Mouse (Mus musculus) liver, adult (tissue): Measurements from ENCODE around the gene Cdkl1.
A peak's percentile ranks its signal among the peaks of the same experiment; 100 is the strongest.

Experiments used
- GATA4 ChIP-seq: IDR thresholded peaks from 2 replicates; pipeline ENCODE4 v1.6.1; 2014; ENCODE audit warnings: mild to moderate bottlenecking, low read length; ENCODE audit not compliant: insufficient replicate concordance

Gene Cdkl1

DNA sequence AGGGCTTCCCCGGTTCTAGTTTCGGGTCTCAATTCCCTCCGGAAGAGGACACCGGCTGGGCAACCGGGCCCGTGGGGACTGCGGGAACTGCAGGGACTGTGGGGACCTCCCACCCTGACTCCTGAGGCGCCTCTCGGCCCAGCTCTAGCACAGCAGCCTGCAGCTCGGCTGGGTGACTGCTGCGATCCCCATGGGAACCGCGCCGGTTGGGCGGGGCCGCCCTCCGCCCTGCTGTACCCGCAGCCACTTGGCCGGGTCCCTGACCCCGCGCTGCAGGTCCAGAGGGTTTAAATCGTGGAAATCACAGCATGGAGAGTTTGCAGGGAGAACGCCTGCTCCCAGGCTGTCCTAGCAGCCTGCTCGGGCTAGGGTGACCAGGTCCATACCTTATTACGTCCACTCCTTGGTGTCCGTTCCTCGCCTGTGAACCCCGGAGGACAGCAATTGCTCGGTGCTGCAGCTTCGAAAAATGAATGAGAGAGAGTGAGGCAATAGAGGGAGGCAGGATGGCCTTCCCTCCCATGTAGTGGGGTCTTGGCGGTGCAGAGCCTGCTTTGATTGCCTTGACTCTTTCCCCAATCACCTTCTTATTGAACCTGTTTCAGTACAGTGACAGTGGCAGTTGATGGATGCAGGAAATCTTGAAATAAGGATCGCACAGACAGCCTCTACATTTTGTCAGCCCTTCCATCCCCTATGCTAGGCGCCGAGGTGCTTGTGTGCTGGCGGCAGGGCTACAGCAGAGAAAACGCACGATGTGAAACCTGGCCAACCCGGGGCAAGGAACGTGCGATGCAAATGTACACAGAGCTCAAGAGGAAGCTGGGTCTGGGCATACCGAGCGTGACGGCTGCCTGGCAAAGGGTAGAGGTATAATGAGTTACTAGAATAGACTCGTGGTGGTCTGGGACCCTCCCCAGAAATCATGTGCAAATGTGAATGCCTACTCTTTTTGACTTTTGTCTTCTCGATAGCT is at the start of gene Cdkl1:
TSS of gene Cdkl1 (minus strand) at position 738 of the 976 bp plus-strand sequence.
- TF ChIP-seq GATA4 = no peak; the same call in 1 of the 2 replicates

DNA sequence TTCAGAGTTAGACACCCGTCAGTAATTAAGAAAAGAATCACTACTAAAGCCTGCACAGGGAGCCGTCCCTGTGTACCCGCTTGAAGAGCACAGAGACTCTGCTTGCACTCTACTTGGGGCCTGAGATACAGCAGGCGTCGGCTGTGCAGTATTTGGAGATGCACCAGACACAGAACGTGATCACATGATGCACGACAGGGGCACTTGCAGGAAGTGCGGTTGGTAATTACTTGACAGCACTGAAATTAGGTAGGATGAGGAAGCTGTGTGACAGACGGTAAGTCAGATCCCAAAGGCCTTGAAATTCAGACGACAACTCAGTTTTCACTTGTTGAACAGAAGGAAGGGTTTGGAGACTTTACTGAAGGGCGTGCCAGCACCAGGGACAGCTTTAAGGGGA is 47.3 kb upstream of the Cdkl1 start:
- no peak for TF ChIP-seq GATA4

DNA sequence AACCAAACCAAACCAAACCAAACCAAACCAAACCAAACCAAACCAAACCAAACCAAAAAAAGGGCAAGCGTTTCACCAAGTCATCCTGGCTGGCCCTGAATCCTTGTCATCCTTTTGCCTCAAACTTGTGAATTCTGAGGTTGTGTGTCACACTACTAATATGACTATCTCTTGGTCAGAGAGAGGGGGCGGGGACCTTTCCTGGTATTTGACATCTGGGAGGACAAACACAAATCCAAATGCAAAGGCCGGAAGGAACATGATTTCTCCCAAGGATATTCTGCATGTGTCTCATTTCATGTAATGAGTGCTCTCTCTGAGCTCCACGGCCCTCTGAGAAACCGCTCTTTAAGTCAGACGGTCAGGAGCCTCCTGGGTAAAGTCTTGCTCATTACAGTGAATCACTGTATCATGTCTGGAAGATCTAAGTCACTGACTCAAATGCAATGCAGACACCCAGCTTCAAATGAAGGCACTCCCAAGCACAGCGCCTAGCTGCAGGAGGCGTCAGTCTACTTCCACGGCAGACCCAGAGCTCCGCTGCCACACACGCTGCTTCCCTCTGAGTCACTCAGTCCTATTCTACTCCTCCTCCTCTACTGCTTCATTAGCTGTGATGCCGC is 43.0 kb upstream of the Cdkl1 start:
- TF ChIP-seq GATA4 = no peak

DNA sequence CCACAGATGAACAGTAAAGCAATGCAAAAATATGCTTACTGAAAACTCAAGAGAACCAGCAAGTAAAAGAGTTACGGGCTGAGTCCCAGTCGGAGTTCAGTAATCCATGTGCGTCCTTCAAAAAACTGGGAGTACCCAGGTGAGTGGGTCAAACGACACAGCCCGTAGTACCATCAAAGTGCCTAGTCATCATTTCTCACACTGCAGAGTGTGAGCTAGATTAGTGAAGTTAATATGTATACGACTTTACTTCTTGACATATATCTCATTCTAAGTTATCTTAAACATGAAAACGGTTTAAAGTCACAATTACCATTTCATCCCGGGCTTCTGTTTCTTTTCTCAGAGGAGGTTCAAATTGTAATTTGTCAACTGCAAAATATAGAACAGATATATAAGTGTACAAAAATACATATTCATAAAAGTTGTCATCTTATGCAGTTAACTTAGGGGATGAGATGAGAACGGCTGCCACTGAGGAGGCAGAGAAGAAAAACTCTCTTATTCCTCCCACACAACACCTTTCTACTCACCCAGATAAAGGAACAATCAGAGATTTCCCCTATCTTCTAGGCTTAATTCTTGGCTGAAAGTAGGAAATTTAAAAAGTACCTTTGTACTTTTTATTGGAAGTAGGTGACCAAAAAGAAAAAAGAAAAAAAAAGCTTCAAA is 40.3 kb upstream of the Cdkl1 start:
- TF ChIP-seq GATA4 = no peak

DNA sequence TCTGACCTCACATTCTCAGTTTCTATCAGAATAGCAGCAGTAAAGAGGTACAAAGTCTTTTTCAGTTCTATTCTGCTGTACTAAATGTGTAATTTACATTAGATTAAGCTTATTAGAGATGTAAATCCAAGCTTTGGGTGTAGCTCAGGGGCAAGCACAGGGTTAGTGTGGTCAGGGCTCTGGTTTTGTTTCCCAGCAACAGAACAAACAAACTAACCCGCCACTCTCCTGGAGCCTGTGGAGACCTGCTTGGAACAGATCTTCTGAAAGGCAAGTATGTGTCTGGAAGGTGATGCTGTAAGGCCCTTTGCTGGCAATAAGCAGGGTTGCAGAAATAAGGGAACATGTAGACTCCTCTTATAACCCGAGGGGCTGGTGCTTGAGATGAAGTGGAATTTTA is 37.1 kb upstream of the Cdkl1 start:
- TF ChIP-seq GATA4 = no peak

DNA sequence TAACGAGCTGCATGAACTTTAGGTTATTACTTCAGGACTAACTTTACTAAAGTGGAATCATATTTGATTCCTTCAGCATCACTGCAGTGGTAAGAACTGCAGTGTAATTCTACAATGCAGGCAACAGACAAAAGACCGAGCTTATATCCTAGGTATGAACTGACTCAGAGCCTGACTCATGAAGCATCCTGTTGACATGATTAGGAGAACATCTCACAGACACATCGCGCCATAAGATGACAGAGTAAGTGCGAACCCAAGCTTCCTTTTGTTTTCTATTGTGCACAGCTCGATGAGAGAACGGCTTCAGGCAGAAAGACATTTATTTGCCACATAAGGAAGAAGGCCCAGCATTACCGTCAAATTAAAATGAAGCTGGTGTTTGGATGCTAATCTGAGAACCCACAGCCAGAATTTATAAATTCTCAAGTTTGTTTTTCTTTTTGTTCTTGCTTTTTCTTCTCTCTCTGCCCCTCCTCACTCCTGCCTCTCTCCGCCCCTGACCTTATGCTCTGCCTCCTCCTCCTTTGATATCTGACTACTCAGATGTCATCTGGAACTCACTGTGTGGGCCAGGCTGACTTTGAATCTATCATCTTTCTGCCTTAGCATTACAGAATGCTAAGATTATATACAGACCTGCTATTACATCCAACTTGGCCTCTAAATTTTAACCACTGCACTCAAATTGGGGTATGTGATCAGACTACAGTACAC is 34.0 kb upstream of the Cdkl1 start:
- no peak for TF ChIP-seq GATA4

DNA sequence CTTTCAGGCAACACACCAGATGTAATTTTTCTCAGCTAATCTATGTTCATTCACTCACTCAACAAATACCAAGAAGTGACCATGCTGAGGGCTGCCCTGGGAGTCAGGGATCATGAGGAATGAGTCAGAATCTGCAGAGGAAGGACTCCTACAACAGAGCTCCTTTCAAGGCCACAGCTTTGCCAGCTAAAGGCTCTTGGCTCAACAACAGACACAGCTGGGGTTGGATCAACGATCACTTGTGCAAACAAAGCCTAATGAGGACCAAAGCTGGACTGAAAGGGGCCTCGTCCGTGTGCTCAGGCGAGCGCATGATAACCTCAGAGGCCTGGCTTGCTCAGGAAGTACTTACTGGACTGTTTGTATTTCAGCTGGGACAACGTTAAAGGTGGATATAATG is 23.2 kb upstream of the Cdkl1 start:
- TF ChIP-seq GATA4 = 0 out of 2 replicates have a peak, but pooled peaks have one; percentile 4

DNA sequence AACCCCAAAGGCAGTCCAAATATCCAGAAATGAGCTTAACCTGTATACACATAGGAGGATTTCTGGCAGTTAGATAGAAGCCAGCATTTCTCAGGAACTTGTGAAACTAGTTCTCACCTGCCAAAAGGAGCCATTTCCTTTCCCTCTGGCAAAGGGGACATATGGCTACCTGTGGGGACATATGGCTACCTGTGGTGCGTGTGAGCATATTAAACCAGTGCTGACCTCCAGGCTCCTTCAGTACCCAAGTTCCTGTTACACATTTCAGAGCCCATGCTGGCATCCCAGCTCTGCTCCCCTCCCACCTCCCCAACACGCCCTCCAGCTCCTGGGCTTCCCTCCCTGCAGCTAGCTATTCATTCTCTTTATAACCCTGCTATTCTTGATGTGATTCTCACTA is 22.5 kb upstream of the Cdkl1 start:
- no peak for TF ChIP-seq GATA4

DNA sequence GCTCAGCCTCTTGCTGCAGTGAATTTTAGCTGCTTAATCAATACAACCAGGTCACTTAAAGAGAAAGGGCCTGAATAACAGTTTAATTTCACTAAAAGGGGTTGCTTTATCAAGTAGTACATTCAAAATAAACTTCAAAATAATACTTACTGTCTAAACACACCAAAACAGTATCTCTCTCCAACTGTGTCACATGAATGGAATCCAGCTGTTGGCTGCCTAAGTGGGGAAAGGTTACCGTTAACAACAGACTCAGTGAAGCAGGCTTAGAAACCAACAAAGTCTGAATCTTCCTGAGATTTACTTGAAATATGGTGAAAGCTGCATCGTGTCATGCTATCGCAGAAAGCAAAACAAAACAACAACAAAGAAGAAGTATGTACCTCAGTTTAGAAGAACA is 21.9 kb upstream of the Cdkl1 start:
- TF ChIP-seq GATA4 = no peak

DNA sequence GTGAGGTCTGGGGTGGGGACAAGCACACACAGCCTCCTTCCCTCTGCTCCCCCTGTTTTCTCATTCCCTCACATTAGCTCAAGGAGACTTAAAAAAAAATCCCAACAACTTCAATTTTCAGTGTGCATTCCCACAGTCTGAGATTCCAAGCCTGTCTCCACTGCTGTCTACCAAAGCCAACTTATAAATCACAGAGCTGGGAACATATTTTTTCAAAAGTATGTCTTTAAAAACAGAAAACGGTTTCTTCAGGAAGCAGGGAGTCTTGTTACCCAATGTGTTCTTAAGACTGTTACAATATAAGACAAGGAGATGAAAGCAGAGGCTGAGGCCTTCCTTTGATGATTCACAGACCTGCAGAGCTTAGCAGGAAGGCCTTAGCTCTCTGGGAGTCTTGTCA is 20.9 kb upstream of the Cdkl1 start:
- no peak for TF ChIP-seq GATA4

DNA sequence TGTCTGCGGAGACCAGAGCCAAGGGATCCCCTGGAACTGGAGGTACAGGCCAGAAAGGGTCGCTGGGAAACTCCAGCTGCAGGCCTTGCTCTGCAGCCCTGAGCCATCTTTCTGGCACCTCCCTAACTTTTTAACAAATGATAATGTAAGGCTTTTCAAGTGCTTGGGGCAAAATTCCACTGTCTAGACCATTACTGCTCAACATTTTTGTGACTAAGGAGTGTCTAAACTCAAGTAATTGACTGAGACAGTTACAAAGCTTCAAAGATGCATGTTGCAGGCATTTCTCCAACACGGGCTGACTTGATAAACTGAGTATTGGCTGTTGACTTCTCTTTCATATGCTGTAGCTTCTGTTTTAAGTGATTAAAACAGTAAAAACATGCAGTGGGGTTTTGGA is 18.4 kb upstream of the Cdkl1 start:
- no peak for TF ChIP-seq GATA4

DNA sequence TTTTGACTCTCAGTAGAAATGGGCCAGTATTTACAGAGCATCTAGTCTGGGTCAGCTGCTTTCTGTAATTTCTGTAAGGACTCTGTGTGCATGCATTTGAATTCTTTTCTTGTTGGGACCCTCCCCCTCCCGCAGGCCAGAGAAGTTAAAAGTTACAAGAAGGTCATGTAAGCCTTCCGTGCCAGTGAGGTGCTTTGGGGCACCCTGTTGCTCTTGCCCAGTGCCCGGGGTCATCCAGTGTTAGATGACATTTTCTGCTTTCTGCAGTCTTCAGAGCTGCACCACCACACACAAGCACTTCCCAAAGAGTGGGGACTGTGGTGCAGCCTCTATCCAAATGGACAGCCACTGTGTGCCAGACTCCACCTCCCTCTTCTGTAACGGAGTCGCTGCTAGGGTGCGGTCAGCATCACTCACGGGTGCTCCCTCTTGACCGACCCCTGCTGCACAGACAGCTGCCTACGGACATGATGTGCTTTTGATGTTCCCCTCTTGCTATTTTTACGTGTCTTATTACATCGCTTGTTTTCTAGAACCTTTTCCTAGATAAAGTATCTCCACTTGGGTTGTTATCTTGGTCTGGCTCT is 16.4 kb upstream of the Cdkl1 start:
- no peak for TF ChIP-seq GATA4

DNA sequence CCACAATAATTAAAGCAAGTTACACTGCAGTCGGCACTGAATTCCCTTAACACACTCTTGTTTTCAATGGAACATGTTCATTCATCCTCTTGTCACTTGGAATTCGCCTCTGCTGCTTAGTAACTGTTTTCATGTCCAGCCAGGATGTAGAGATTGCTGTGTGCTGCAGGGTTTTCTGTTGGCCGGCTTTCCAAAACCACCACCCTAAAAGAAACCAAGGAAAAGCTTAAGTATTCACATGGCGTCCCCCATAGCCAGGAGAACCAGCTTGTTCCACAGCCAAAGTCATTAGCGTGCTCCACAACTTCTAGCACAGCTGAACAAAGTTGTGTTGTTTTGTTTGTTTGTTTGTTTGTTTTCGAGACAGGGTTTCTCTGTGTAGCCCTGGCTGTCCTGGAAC is 14.1 kb upstream of the Cdkl1 start:
- TF ChIP-seq GATA4 = no peak

DNA sequence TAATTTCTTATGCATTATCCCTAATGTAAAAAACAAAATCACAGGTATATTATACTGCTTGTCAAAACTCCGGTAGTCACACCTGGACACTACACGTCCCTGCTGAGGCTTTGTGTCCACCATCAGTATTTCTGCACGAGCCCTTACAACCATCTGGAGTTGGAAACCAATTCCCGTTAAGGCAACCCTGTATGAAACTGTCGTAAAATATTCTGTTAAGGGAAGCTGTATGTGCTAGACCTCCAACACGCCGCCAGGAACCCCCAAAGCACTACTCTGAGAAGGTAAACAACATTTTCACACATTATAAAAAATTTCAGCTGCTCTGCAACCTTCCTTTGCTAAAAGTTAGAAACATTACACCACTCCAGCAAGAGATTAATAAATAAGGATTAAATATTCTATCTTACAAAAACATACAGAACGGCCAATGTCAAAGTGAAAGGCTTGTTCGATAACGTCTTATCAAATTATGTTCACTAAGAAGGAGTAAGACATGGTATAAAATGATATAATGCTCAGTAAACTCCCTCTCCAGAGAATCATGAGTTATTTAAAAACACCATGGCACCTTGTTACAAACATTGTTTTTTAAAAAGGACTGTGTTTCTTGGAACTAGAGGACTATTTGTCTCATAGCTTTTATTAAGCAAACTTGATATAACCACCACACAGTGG is 13.5 kb upstream of the Cdkl1 start:
- TF ChIP-seq GATA4 = no peak

DNA sequence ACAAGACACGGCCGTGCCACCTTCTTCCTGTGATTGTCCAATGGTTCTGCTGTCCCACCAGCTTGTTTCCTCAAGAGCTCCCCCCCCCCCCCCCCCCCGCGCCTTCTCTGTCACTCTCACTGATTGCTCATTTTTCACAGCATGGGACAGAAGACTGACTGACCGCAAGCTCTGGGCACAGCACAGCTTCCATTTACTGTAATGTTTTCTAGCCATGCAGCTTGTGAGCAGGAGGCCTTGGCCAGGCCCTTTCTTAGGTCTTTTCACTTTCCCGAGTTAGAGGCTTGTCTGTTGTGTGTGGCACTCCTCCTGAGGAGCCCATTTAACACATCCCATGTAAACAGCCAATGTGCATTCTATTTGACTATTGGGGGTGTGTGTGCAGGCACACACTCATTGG is 12.1 kb upstream of the Cdkl1 start:
- TF ChIP-seq GATA4 = no peak

DNA sequence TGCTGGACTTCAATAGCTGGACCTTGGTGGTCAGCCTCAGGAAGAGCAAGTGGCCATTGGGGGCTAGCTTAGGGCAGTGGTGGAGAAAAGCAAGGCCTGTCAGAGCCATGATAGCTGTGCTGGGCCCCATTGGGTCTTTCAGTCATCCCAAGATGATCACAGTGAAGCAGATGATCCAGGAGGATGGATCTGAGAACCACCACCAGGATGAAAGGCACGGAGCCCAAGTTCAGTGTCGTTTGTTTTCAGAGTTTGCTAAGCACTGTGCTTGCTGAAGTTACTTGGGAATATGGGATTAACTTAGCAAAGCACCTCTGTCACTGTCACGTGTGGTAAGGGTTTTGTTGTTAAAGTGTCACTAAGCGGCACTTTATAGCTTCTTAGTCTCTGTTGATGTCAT is 9.5 kb upstream of the Cdkl1 start:
- TF ChIP-seq GATA4 = no peak
